Mouse (Mus musculus): ENCODE measurements around the gene Galk1. TPM values are rescaled to one million over a fixed set of nuclear protein-coding genes. Genes with fewer than 3 reads are reported as not detected.
A peak's percentile ranks its signal among the peaks of the same experiment; 100 is the strongest.

Gene Galk1
- polyA plus RNA-seq, 1 experiment from 2014 or later, result 164 TPM

GRCm38 (mm10) chr11:115999027-115999426 is 13.5 kb downstream of the Galk1 start:
- no peak overlapping the region for H3K4me3 ChIP-seq (replicated peaks)
- H3K4me1 ChIP-seq (replicated peaks), result peaks cover 12% of the 10 kb centered on the region
- H3K36me3 ChIP-seq, result no peaks in the 10 kb centered on the region
- ATAC-seq (ENCODE audit: low read depth) (no peak), DNase-seq (no peak)
- H3K9me3 ChIP-seq (replicated peaks), result no peaks in the 10 kb centered on the region
- no peak overlapping the region for H3K27ac ChIP-seq
- peaks cover 18% of the 10 kb centered on the region for H3K27me3 ChIP-seq
- WGBS (ENCODE audit: insufficient replicate concordance), result 15% methylated on average over 7 of the region's 7 CpGs
- H3K9ac ChIP-seq, result no peak overlapping the region
- no peak overlapping the region for H3K4me2 ChIP-seq

DNA sequence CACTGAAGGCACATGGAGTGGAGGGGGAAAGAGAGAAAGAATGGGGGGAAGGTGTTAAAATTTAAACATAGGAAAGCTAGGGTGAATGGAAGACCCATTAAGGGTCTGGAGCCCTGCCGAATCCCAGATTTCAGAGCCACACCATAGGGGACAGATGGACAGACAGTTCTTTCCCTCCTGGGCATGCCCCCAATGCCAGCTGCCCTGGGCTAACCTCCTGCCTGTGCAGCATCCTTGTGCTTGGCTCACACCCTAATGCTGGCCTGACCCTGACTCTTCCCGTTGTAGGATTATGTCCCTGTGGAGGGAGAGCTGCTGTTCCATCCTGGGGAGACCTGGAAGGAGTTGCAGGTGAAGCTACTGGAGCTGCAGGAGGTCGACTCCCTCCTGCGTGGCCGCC is 14.9 kb downstream of the Galk1 start:
- Histone ChIP-seq H3K36me3 (no peaks in the 10 kb centered on the region), H3K4me2 (no peak overlapping the region), H3K27ac (no peak overlapping the region), H3K27me3 (peaks cover 24% of the 10 kb centered on the region), H3K9ac (no peak overlapping the region), H3K4me3 (replicated peaks) (no peak overlapping the region), H3K4me1 (replicated peaks) (peaks cover 10% of the 10 kb centered on the region), H3K9me3 (replicated peaks) (no peaks in the 10 kb centered on the region)
- WGBS (ENCODE audit: insufficient replicate concordance), result 63% methylated on average over 5 of the region's 5 CpGs
- DNase-seq (no peak), ATAC-seq (ENCODE audit: low read depth) (no peak)

DNA sequence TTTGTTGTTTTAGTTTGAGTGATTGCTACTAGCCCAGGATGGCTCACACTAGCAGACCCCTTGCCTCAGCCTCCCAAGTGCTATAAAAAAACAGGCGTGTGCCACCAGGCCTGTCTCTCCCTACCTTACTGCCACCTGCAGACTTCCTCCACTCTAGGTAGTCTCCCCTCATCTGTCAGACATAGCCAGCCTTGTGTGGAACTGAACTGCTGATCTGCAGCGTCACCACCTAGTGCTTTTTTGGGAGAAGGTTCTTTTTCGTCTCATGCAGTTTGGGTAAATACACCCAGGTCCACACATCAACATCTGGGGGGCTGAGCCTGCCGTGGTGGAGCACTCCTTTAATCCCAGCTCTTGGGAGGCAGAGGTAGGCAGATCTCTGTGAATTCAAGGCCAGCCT is 15.5 kb downstream of the Galk1 start:
- 70% methylated on average over 4 of the region's 4 CpGs for WGBS (ENCODE audit: insufficient replicate concordance)
- DNase-seq, result no peak

GRCm38 (mm10) chr11:115995256-115995655 is 17.3 kb downstream of the Galk1 start:
- no peak overlapping the region for H3K4me3 ChIP-seq (replicated peaks)
- H3K36me3 ChIP-seq, result no peaks in the 10 kb centered on the region
- ATAC-seq (ENCODE audit: low read depth) (no peak), DNase-seq (no peak)
- no peak overlapping the region for H3K4me2 ChIP-seq
- no peaks in the 10 kb centered on the region for H3K9me3 ChIP-seq (replicated peaks)
- peaks cover 10% of the 10 kb centered on the region for H3K4me1 ChIP-seq (replicated peaks)
- no peak overlapping the region for H3K27ac ChIP-seq
- WGBS (ENCODE audit: insufficient replicate concordance), result 88% methylated on average over 3 of the region's 3 CpGs
- H3K27me3 ChIP-seq, result peaks cover 19% of the 10 kb centered on the region
- no peak overlapping the region for H3K9ac ChIP-seq

More for the DNA sequence above, 15.5 kb downstream of the Galk1 start:
- Histone ChIP-seq H3K27ac (no peak overlapping the region), H3K9me3 (replicated peaks) (no peaks in the 10 kb centered on the region), H3K9ac (no peak overlapping the region), H3K4me3 (replicated peaks) (no peak overlapping the region), H3K36me3 (no peaks in the 10 kb centered on the region), H3K4me1 (replicated peaks) (peaks cover 10% of the 10 kb centered on the region), H3K27me3 (peaks cover 24% of the 10 kb centered on the region), H3K4me2 (no peak overlapping the region)
- no peak for ATAC-seq (ENCODE audit: low read depth)

DNA sequence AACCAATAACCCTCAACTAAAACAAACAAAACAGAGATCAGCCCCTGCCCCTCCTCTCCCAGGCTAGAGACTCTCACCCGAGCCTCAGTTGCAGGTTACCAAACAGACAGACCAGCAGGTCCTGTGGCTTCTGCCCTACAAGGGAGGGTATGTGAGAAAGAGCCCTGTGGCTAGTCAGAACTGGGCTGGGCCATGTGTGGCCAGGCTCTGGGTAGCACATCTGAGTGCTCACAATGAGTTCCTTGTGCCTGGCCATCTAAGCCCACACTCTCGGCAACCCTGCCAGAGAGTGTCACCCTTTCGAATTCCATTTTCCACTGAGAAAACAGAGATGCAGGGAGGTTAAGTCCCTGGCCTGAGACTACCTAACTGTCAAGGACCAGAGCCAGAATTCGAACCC is 20.4 kb downstream of the Galk1 start:
- Histone ChIP-seq H3K27ac (no peak overlapping the region), H3K36me3 (no peaks in the 10 kb centered on the region), H3K9ac (no peak overlapping the region), H3K4me2 (no peak overlapping the region), H3K27me3 (peaks cover 12% of the 10 kb centered on the region), H3K9me3 (replicated peaks) (no peaks in the 10 kb centered on the region), H3K4me1 (replicated peaks) (0 out of 2 replicates have a peak, but pooled peaks cover 6% of the 10 kb centered on the region), H3K4me3 (replicated peaks) (no peak overlapping the region)
- WGBS (ENCODE audit: insufficient replicate concordance), result 49% methylated on average over 4 of the region's 4 CpGs
- DNase-seq (no peak), ATAC-seq (ENCODE audit: low read depth) (no peak)

DNA sequence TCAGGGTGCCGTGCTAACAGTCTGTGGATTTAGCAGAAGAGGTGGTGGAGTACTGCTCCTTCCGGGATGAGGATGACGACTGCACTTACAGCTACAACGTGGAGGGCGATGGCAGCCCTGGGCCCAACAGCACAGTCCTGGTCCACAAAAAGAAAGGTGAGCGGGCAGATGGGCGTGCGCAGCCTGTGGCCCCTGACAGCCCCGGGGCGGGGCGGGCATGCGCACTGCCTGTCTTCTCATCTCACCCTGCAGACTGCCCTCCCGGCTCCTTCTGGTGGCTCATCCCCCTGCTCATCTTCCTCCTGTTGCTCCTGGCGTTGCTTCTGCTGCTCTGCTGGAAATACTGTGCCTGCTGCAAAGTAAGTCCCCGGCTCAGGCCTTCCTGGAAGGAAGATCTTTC is 22.8 kb downstream of the Galk1 start:
- H3K36me3 ChIP-seq, result no peaks in the 10 kb centered on the region
- H3K9ac ChIP-seq, result peak overlapping the region; percentile 26; the same call in 1 of the 2 replicates
- 36% methylated on average over 15 of the region's 15 CpGs for WGBS (ENCODE audit: insufficient replicate concordance)
- peaks cover 12% of the 10 kb centered on the region for H3K27me3 ChIP-seq
- DNase-seq (no peak), ATAC-seq (ENCODE audit: low read depth) (no peak)
- H3K4me3 ChIP-seq (replicated peaks), result peak overlapping the region; percentile 41
- H3K27ac ChIP-seq, result no peak overlapping the region
- H3K9me3 ChIP-seq (replicated peaks), result no peaks in the 10 kb centered on the region
- H3K4me1 ChIP-seq (replicated peaks), result 0 out of 2 replicates have a peak, but pooled peaks cover 6% of the 10 kb centered on the region
- peak overlapping the region; percentile 51 for H3K4me2 ChIP-seq

DNA sequence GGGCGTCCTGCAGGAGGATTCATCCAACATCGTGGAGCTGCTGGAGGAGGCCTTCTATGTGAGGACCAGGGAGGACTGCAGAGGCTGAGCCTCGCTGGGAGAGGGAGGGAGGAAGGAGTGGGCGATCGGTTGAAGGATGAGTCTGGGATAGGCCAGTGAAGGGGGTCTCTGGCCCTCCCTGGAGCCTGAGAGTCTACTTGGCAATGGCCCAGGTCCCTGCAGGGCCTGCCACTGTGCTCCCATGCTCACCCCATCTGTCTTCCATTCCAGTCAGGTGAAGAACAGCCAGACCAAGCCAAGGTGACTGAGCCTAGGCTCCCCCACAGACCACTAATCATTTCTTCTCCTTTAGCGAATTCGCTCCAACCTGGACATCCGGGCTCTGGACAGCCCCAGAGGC is 29.2 kb downstream of the Galk1 start:
- WGBS (ENCODE audit: insufficient replicate concordance), result 64% methylated on average over 8 of the region's 8 CpGs
- no peaks in the 10 kb centered on the region for H3K4me1 ChIP-seq (replicated peaks)
- H3K9ac ChIP-seq, result no peak overlapping the region
- DNase-seq (no peak), ATAC-seq (ENCODE audit: low read depth) (no peak)
- peaks cover 15% of the 10 kb centered on the region for H3K27me3 ChIP-seq
- no peak overlapping the region for H3K4me3 ChIP-seq (replicated peaks)
- H3K36me3 ChIP-seq, result no peaks in the 10 kb centered on the region
- no peak overlapping the region for H3K4me2 ChIP-seq
- H3K9me3 ChIP-seq (replicated peaks), result no peaks in the 10 kb centered on the region
- H3K27ac ChIP-seq, result no peak overlapping the region

GRCm38 (mm10) chr11:115982472-115982871 is 30.0 kb downstream of the Galk1 start:
- no peaks in the 10 kb centered on the region for H3K36me3 ChIP-seq
- WGBS (ENCODE audit: insufficient replicate concordance), result 80% methylated on average over 15 of the region's 15 CpGs
- no peaks in the 10 kb centered on the region for H3K4me1 ChIP-seq (replicated peaks)
- no peaks in the 10 kb centered on the region for H3K9me3 ChIP-seq (replicated peaks)
- no peak overlapping the region for H3K27ac ChIP-seq
- H3K9ac ChIP-seq, result no peak overlapping the region
- DNase-seq (no peak), ATAC-seq (ENCODE audit: low read depth) (no peak)
- no peak overlapping the region for H3K4me3 ChIP-seq (replicated peaks)
- H3K27me3 ChIP-seq, result peaks cover 22% of the 10 kb centered on the region
- H3K4me2 ChIP-seq, result no peak overlapping the region

DNA sequence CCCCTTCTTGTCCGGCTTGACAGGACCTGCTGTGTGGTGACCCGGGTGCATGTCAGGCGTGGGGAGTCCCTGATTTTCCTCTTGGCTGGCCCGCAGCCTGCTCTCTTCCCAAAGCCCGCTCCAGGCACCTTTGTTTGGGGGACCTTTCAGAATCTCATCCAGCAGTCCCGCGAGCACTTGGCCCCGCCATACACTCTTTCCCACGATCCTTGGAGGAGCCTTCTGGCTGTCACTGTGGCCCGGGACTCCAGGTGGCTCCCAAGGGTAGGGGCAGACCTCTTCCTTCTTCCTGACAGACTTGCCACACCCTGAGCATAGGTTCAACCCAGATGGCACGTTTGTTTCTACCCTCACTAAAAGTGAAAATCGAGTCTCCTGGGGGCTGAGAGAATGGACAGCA is 37.0 kb downstream of the Galk1 start:
- no peak for DNase-seq
- Histone ChIP-seq H3K4me1 (replicated peaks) (peaks cover 15% of the 10 kb centered on the region), H3K4me3 (replicated peaks) (peak overlapping the region; percentile 51; the same call in 1 of the 2 replicates), H3K27ac (no peak overlapping the region), H3K9ac (no peak overlapping the region), H3K36me3 (no peaks in the 10 kb centered on the region), H3K4me2 (no peak overlapping the region), H3K9me3 (replicated peaks) (no peaks in the 10 kb centered on the region), H3K27me3 (peaks cover 63% of the 10 kb centered on the region)
- no peak for ATAC-seq (ENCODE audit: low read depth)
- WGBS (ENCODE audit: insufficient replicate concordance), result 36% methylated on average over 12 of the region's 12 CpGs

- Histone ChIP-seq H3K4me3 (replicated peaks) (peak overlapping the region; percentile 51), H3K9ac (no peak overlapping the region), H3K9me3 (replicated peaks) (no peaks in the 10 kb centered on the region), H3K4me1 (replicated peaks) (peaks cover 16% of the 10 kb centered on the region), H3K36me3 (no peaks in the 10 kb centered on the region), H3K4me2 (peak overlapping the region; percentile 68), H3K27me3 (peaks cover 63% of the 10 kb centered on the region), H3K27ac (no peak overlapping the region)
- ATAC-seq (ENCODE audit: low read depth), result no peak
- WGBS (ENCODE audit: insufficient replicate concordance), result 4% methylated on average over 18 of the region's 18 CpGs
- no peak for DNase-seq
These were observed 37.5 kb downstream of the Galk1 start for GRCm38 (mm10) chr11:115975083-115975420.

GRCm38 (mm10) chr11:115974309-115975082 is 38.0 kb downstream of the Galk1 start, which contains the start of gene Itgb4:
Gene Itgb4, plus strand, starts transcription at chr11:115974709.
- no peaks in the 10 kb centered on the region for H3K9me3 ChIP-seq (replicated peaks)
- H3K4me2 ChIP-seq, result peak within 1 kb of the TSS; percentile 68
- H3K36me3 ChIP-seq, result no peaks in the 10 kb centered on the region
- 11% methylated on average over 57 of the region's 58 CpGs for whole genome bisulfite sequencing (ENCODE audit: insufficient replicate concordance)
- ATAC-seq (ENCODE audit: low read depth) (peak; percentile 50; the same call in 1 of the 2 replicates), DNase-seq (no peak)
- peaks cover 20% of the 10 kb centered on the region for H3K4me1 ChIP-seq (replicated peaks)
- H3K27me3 ChIP-seq, result peaks cover 63% of the 10 kb centered on the region
- H3K9ac ChIP-seq, result peak within 1 kb of the TSS; percentile 36; the same call in 1 of the 2 replicates
- H3K27ac ChIP-seq, result no peak within 1 kb of the TSS
- peak within 1 kb of the TSS; percentile 51 for H3K4me3 ChIP-seq (replicated peaks)

- Histone ChIP-seq H3K36me3 (peaks cover 10% of the 10 kb centered on the region), H3K27me3 (peaks cover 32% of the 10 kb centered on the region), H3K4me2 (no peak overlapping the region), H3K9ac (no peak overlapping the region), H3K4me3 (replicated peaks) (no peak overlapping the region), H3K4me1 (replicated peaks) (peaks cover 20% of the 10 kb centered on the region), H3K9me3 (replicated peaks) (no peaks in the 10 kb centered on the region), H3K27ac (no peak overlapping the region)
- no peak for DNase-seq
- ATAC-seq (ENCODE audit: low read depth), result no peak
- 65% methylated on average over 6 of the region's 6 CpGs for WGBS (ENCODE audit: insufficient replicate concordance)
These were observed 41.5 kb downstream of the Galk1 start for GRCm38 (mm10) chr11:115971016-115971415.
